Mouse (Mus musculus): ENCODE measurements around the gene Macf1.

GRCm38 (mm10) chr4:123594381-123594806 is 89.8 kb downstream of the Macf1 start:
- TF ChIP-seq CTCF (IDR thresholded peaks at IDR 0.05; ENCODE audit: borderline replicate concordance, insufficient read depth, low read length) (no peak), POLR2A (IDR thresholded peaks at IDR 0.05; ENCODE audit: low read depth, low read length) (no peak)

Data from embryonic fibroblast, embryonic 13.5 days (primary cell).